Mouse (Mus musculus) heart, embryonic 16.5 days (tissue): ENCODE results near the gene Pcdh15. TPM values are rescaled to one million over a fixed set of nuclear protein-coding genes. Genes with fewer than 3 reads are reported as not detected.

ENCODE experiments used
- ATAC-seq: fragments of 200-750 bp; cut with Nextera tagmentation; replicated peaks from 2 replicates; pipeline ENCODE4 v1.8.0; 2017; ENCODE audit warnings: moderate number of reproducible peaks; ENCODE audit not compliant: insufficient read depth, low FRiP score; ENCODE audit errors: extremely low read depth
- H3K27ac ChIP-seq: fragments of 300-500 bp; sonication (generic); 2 replicates; pipeline ENCODE4 v1.5.1; 2014; ENCODE audit warnings: mild to moderate bottlenecking, low read length, control low read depth, moderate library complexity
- H3K27me3 ChIP-seq: fragments of 300-500 bp; sonication (generic); 2 replicates; pipeline ENCODE4 v1.6.1; 2014; ENCODE audit warnings: low read length, mixed read lengths; ENCODE audit not compliant: control insufficient read depth, insufficient read depth
- H3K36me3 ChIP-seq: fragments of 300-500 bp; sonication (generic); 2 replicates; pipeline ENCODE4 v1.6.1; 2014; ENCODE audit not compliant: control insufficient read depth, insufficient read depth
- H3K4me1 ChIP-seq: fragments of 300-500 bp; sonication (generic); 2 replicates; pipeline ENCODE4 v1.6.1; 2014; ENCODE audit warnings: low read length, mixed read lengths; ENCODE audit not compliant: control insufficient read depth, insufficient read depth
- H3K4me2 ChIP-seq: fragments of 300-500 bp; sonication (generic); 2 replicates; pipeline ENCODE4 v1.6.1; 2014; ENCODE audit warnings: low read depth, mild to moderate bottlenecking, control low read depth, low read length
- H3K4me3 ChIP-seq: fragments of 300-500 bp; sonication (generic); 2 replicates; pipeline ENCODE4 v1.5.1; 2014; ENCODE audit warnings: mild to moderate bottlenecking, control low read depth, low read length
- H3K9ac ChIP-seq: fragments of 300-500 bp; sonication (generic); 2 replicates; pipeline ENCODE4 v1.6.1; 2014; ENCODE audit warnings: low read length, control low read depth
- H3K9me3 ChIP-seq: fragments of 300-500 bp; sonication (generic); replicated peaks from 2 replicates; pipeline ENCODE4 v1.6.1; 2016; ENCODE audit warnings: low read length; ENCODE audit not compliant: control insufficient read depth
- WGBS: fragments of 180-500 bp; shearing (Covaris S2); extraction: QIAGEN DNeasy Blood & Tissue Kit; methylation state at CpG from one replicate; pipeline ENCODE4 v1.1.7; 2014; 5-methylcytosine and 5-hydroxymethylcytosine counted together
- polyA plus RNA-seq: library from polyadenylated mRNA; unstranded; fragments of >200 nt; fragmentation: Nextera tagmentation; extraction: Ambion mirVana; gene quantifications from 2 replicates; pipeline ENCODE4 v1.2.1, GENCODE M21; 2015

The Pcdh15 gene
- polyA plus RNA-seq, 1 experiment from 2014 or later, result 0.49 TPM

- Histone ChIP-seq H3K27ac (no peak overlapping the region), H3K27me3 (no peaks in the 10 kb centered on the region), H3K9me3 (no peaks in the 10 kb centered on the region), H3K4me1 (no peaks in the 10 kb centered on the region), H3K4me2 (no peak overlapping the region), H3K36me3 (no peaks in the 10 kb centered on the region), H3K4me3 (no peak overlapping the region), H3K9ac (no peak overlapping the region)
- no peak for ATAC-seq
- WGBS, result 78% methylated on average over 3 of the region's 3 CpGs
Measured at GRCm38 (mm10) chr10:73431345-73431744, 332.2 kb downstream of the Pcdh15 start.

GRCm38 (mm10) chr10:73484082-73484481 is 384.9 kb downstream of the Pcdh15 start:
- Histone ChIP-seq H3K9ac (no peak overlapping the region), H3K4me3 (no peak overlapping the region), H3K4me1 (no peaks in the 10 kb centered on the region), H3K9me3 (no peaks in the 10 kb centered on the region), H3K27ac (no peak overlapping the region), H3K36me3 (no peaks in the 10 kb centered on the region), H3K27me3 (no peaks in the 10 kb centered on the region), H3K4me2 (no peak overlapping the region)
- WGBS, result 75% methylated on average over 2 of the region's 2 CpGs
- ATAC-seq, result no peak

- H3K9ac ChIP-seq, result no peak overlapping the region
- H3K4me2 ChIP-seq, result no peak overlapping the region
- H3K4me3 ChIP-seq, result no peak overlapping the region
- H3K27ac ChIP-seq, result no peak overlapping the region
- H3K4me1 ChIP-seq, result no peaks in the 10 kb centered on the region
- H3K27me3 ChIP-seq, result no peaks in the 10 kb centered on the region
- no peak for ATAC-seq
- 62% methylated on average over 5 of the region's 5 CpGs for WGBS
- H3K9me3 ChIP-seq, result no peaks in the 10 kb centered on the region
- H3K36me3 ChIP-seq, result no peaks in the 10 kb centered on the region
Measured at GRCm38 (mm10) chr10:73491654-73492053, 392.5 kb downstream of the Pcdh15 start.

- no peak overlapping the region for H3K27ac ChIP-seq
- WGBS, result 74% methylated on average over 3 of the region's 3 CpGs
- ATAC-seq, result no peak
- H3K4me3 ChIP-seq, result no peak overlapping the region
- H3K9me3 ChIP-seq, result no peaks in the 10 kb centered on the region
- no peak overlapping the region for H3K9ac ChIP-seq
- H3K4me1 ChIP-seq, result no peaks in the 10 kb centered on the region
- H3K4me2 ChIP-seq, result no peak overlapping the region
- H3K36me3 ChIP-seq, result no peaks in the 10 kb centered on the region
- H3K27me3 ChIP-seq, result no peaks in the 10 kb centered on the region
Measured at GRCm38 (mm10) chr10:73514846-73515245, 415.7 kb downstream of the Pcdh15 start.

- 53% methylated on average over 2 of the region's 2 CpGs for WGBS
- no peaks in the 10 kb centered on the region for H3K9me3 ChIP-seq
- H3K9ac ChIP-seq, result no peak overlapping the region
- no peaks in the 10 kb centered on the region for H3K27me3 ChIP-seq
- ATAC-seq, result no peak
- H3K4me3 ChIP-seq, result no peak overlapping the region
- no peaks in the 10 kb centered on the region for H3K36me3 ChIP-seq
- no peak overlapping the region for H3K4me2 ChIP-seq
- H3K4me1 ChIP-seq, result no peaks in the 10 kb centered on the region
- no peak overlapping the region for H3K27ac ChIP-seq
Measured at GRCm38 (mm10) chr10:73515742-73516141, 416.6 kb downstream of the Pcdh15 start.

- Histone ChIP-seq H3K9me3 (no peaks in the 10 kb centered on the region), H3K9ac (no peak overlapping the region), H3K27ac (no peak overlapping the region), H3K4me2 (no peak overlapping the region), H3K27me3 (no peaks in the 10 kb centered on the region), H3K36me3 (no peaks in the 10 kb centered on the region), H3K4me1 (no peaks in the 10 kb centered on the region), H3K4me3 (no peak overlapping the region)
- ATAC-seq, result no peak
- WGBS, result 80% methylated on average over 3 of the region's 3 CpGs
Measured at GRCm38 (mm10) chr10:73519438-73519837, 420.3 kb downstream of the Pcdh15 start.

GRCm38 (mm10) chr10:73552831-73553230 is 453.7 kb downstream of the Pcdh15 start:
- Histone ChIP-seq H3K9ac (no peak overlapping the region), H3K4me2 (no peak overlapping the region), H3K4me1 (peaks cover 2% of the 10 kb centered on the region; the same call in 1 of the 2 replicates), H3K4me3 (no peak overlapping the region), H3K9me3 (no peaks in the 10 kb centered on the region), H3K27me3 (no peaks in the 10 kb centered on the region), H3K36me3 (no peaks in the 10 kb centered on the region), H3K27ac (no peak overlapping the region)
- 92% methylated on average over 10 of the region's 10 CpGs for WGBS
- ATAC-seq, result no peak

GRCm38 (mm10) chr10:73564216-73564615 is 465.1 kb downstream of the Pcdh15 start:
- no peak for ATAC-seq

GRCm38 (mm10) chr10:73574711-73575297 is 475.7 kb downstream of the Pcdh15 start:
- Histone ChIP-seq H3K4me2 (no peak overlapping the region), H3K27me3 (no peaks in the 10 kb centered on the region), H3K9me3 (0 out of 2 replicates have a peak, but pooled peaks cover 2% of the 10 kb centered on the region), H3K27ac (no peak overlapping the region), H3K4me1 (no peaks in the 10 kb centered on the region), H3K4me3 (no peak overlapping the region), H3K36me3 (no peaks in the 10 kb centered on the region), H3K9ac (no peak overlapping the region)
- WGBS, result 83% methylated on average over 5 of the region's 5 CpGs
- no peak for ATAC-seq

More at GRCm38 (mm10) chr10:73564216-73564615, 465.1 kb downstream of the Pcdh15 start:
- no peak overlapping the region for H3K9ac ChIP-seq
- H3K36me3 ChIP-seq, result no peaks in the 10 kb centered on the region
- no peaks in the 10 kb centered on the region for H3K27me3 ChIP-seq
- 61% methylated on average over 7 of the region's 7 CpGs for WGBS
- no peak overlapping the region for H3K4me3 ChIP-seq
- H3K4me2 ChIP-seq, result no peak overlapping the region
- no peaks in the 10 kb centered on the region for H3K9me3 ChIP-seq
- no peaks in the 10 kb centered on the region for H3K4me1 ChIP-seq
- H3K27ac ChIP-seq, result no peak overlapping the region
